Mouse (Mus musculus) MEL (cell line): ENCODE data around the gene Zfp385b.

Experiments used
- CHD2 ChIP-seq: IDR thresholded peaks from 2 replicates; pipeline ENCODE4 v1.6.1; 2011; ENCODE audit warnings: low read length, improper control_type of control experiment
- CTCF ChIP-seq, 3 experiments: IDR thresholded peaks in 2 of 3; conservative IDR thresholded peaks in 1 of 3; 2 replicates each; pipeline ENCODE4 v1.5.1; 2011 to 2012; ENCODE audit warnings: low read length in 3 of 3, low read depth in 2 of 3, mild to moderate bottlenecking in 2 of 3, improper control_type of control experiment in 1 of 3, inconsistent platforms in 1 of 3, mixed read lengths in 1 of 3, moderate library complexity in 1 of 3; ENCODE audit not compliant: control insufficient read depth in 1 of 3, insufficient read depth in 1 of 3, poor library complexity in 1 of 3, severe bottlenecking in 1 of 3
- E2F4 ChIP-seq: IDR thresholded peaks from 2 replicates; pipeline ENCODE4 v1.6.1; 2011; ENCODE audit warnings: low read depth, low read length, improper control_type of control experiment, borderline replicate concordance
- MYB ChIP-seq: IDR thresholded peaks from 2 replicates; pipeline ENCODE4 v1.6.1; 2011; ENCODE audit warnings: mild to moderate bottlenecking, low read depth, low read length, improper control_type of control experiment
- NELFE ChIP-seq: IDR thresholded peaks from 2 replicates; pipeline ENCODE4 v1.6.1; 2011; ENCODE audit warnings: low read depth, low read length, improper control_type of control experiment
- POLR2A ChIP-seq, 2 experiments: IDR thresholded peaks; 2 replicates each; pipeline ENCODE4 v1.6.1; 2011 to 2012; ENCODE audit warnings: low read length in 2 of 2, mild to moderate bottlenecking in 2 of 2, control low read depth in 1 of 2, improper control_type of control experiment in 1 of 2, low read depth in 1 of 2, moderate library complexity in 1 of 2; ENCODE audit not compliant: control insufficient read depth in 1 of 2, insufficient read depth in 1 of 2, poor library complexity in 1 of 2

GRCm38 (mm10) chr2:77526301-77526700 lies 293.1 kb downstream of the Zfp385b start:
- TF ChIP-seq CHD2 (no peak), E2F4 (no peak), MYB (no peak), CTCF (IDR thresholded peaks at IDR 0.05 in 2 of 3, conservative IDR thresholded peaks at IDR 0.05 in 1 of 3; ENCODE audit: control insufficient read depth in 1 of 3, insufficient read depth in 1 of 3, low read depth in 2 of 3, low read length in 3 of 3, poor library complexity in 1 of 3, severe bottlenecking in 1 of 3) (no peak), POLR2A (IDR thresholded peaks at IDR 0.05; ENCODE audit: control insufficient read depth in 1 of 2, insufficient read depth in 1 of 2, low read depth in 1 of 2, low read length in 2 of 2, poor library complexity in 1 of 2) (no peak), NELFE (no peak)
